Mouse (Mus musculus) fibroblast of lung, adult 2 months (primary cell): ENCODE measurements at regions not wholly inside any gene's neighbourhood (a gene's known extent, or its start where the extent isn't known, plus 50 kb on each side); places are given as distances from the start of the nearest gene placed in this dataset.
"Not testable (repeated sequence)": the region's sequence is repeated elsewhere in the genome, so short reads cannot be mapped to it uniquely, and the experiment has no call there.

ENCODE experiments used
- DNase-seq: peaks from one replicate; pipeline ENCODE4 v3.0.0-alpha.2; 2011; ENCODE audit warnings: low read depth

GRCm38 (mm10) chr2:147307488-147308386 is 54.0 kb upstream of the Pax1 start:
- peak; percentile 7 for DNase-seq

GRCm38 (mm10) chr2:147306728-147307127 is 55.0 kb upstream of the Pax1 start:
- DNase-seq: no peak

GRCm38 (mm10) chr2:147305262-147305661 is 56.5 kb upstream of the Pax1 start:
- no peak for DNase-seq

- DNase-seq: no peak
These were observed 61.2 kb upstream of the Pax1 start for GRCm38 (mm10) chr2:147300503-147300902.

- DNase-seq: no peak
These were observed 62.4 kb upstream of the Pax1 start for GRCm38 (mm10) chr2:147299359-147299758.

GRCm38 (mm10) chr2:147298499-147298896 is 63.2 kb upstream of the Pax1 start:
- DNase-seq: no peak

- no peak for DNase-seq
These were observed 63.7 kb upstream of the Pax1 start for GRCm38 (mm10) chr2:147297876-147298498.

- DNase-seq: not testable (repeated sequence)
These were observed 66.8 kb upstream of the Pax1 start for GRCm38 (mm10) chr2:147294926-147295325.

GRCm38 (mm10) chr2:147293294-147293688 is 68.4 kb upstream of the Pax1 start:
- DNase-seq: no peak

- DNase-seq: no peak
These were observed 69.1 kb upstream of the Pax1 start for GRCm38 (mm10) chr2:147292387-147293293.

GRCm38 (mm10) chr2:147283390-147283789 is 78.3 kb upstream of the Pax1 start:
- DNase-seq: no peak

GRCm38 (mm10) chr2:147277636-147278035 is 83.6 kb upstream of the Nkx2-2 start:
- DNase-seq: no peak

- no peak for DNase-seq
These were observed 75.1 kb upstream of the Nkx2-2 start for GRCm38 (mm10) chr2:147269171-147269570.

GRCm38 (mm10) chr2:147267901-147268300 is 73.9 kb upstream of the Nkx2-2 start:
- DNase-seq: no peak

GRCm38 (mm10) chr2:147267257-147267656 is 73.2 kb upstream of the Nkx2-2 start:
- no peak for DNase-seq

- DNase-seq: no peak
These were observed 62.7 kb upstream of the Nkx2-2 start for GRCm38 (mm10) chr2:147256696-147257095.

- DNase-seq: no peak
These were observed 60.9 kb upstream of the Nkx2-2 start for GRCm38 (mm10) chr2:147254944-147255343.

GRCm38 (mm10) chr2:147254137-147254536 is 60.1 kb upstream of the Nkx2-2 start:
- no peak for DNase-seq

- DNase-seq: no peak
These were observed 54.0 kb upstream of the Nkx2-2 start for GRCm38 (mm10) chr2:147247981-147248514.

- DNase-seq: no peak
These were observed 53.2 kb upstream of the Nkx2-2 start for GRCm38 (mm10) chr2:147247238-147247637.

GRCm38 (mm10) chr2:147244406-147244805 is 50.4 kb upstream of the Nkx2-2 start:
- DNase-seq: no peak
